Mouse (Mus musculus) embryonic facial prominence, embryonic 10.5 days (tissue): ENCODE measurements around the gene Ppp1r13b. TPM values are rescaled to one million over a fixed set of nuclear protein-coding genes. Genes with fewer than 3 reads are reported as not detected.
"Not testable (repeated sequence)": the region's sequence is repeated elsewhere in the genome, so short reads cannot be mapped to it uniquely, and the experiment has no call there.

ENCODE experiments used
- DNase-seq: peaks from one replicate; pipeline ENCODE4 v3.0.0-alpha.2; 2017; ENCODE audit warnings: low spot score
- H3K27ac ChIP-seq: fragments of 300-500 bp; sonication (generic); replicated peaks from 2 replicates; pipeline ENCODE4 v1.5.1; 2016; ENCODE audit warnings: mild to moderate bottlenecking
- H3K27me3 ChIP-seq: fragments of 300-500 bp; sonication (generic); replicated peaks from 2 replicates; pipeline ENCODE4 v1.6.1; 2016; ENCODE audit warnings: low read depth, mild to moderate bottlenecking; ENCODE audit not compliant: poor library complexity, severe bottlenecking
- H3K36me3 ChIP-seq: fragments of 300-500 bp; sonication (generic); replicated peaks from 2 replicates; pipeline ENCODE4 v1.6.1; 2016; ENCODE audit warnings: mild to moderate bottlenecking, moderate library complexity
- H3K4me1 ChIP-seq: fragments of 300-500 bp; sonication (generic); 2 replicates; pipeline ENCODE4 v1.6.1; 2016
- H3K4me3 ChIP-seq: fragments of 300-500 bp; sonication (generic); 2 replicates; pipeline ENCODE4 v1.5.1; 2016; ENCODE audit warnings: mild to moderate bottlenecking, moderate library complexity
- H3K9me3 ChIP-seq: fragments of 300-500 bp; sonication (generic); 2 replicates; pipeline ENCODE4 v1.6.1; 2016; ENCODE audit warnings: mild to moderate bottlenecking
- WGBS: fragments of 180-500 bp; shearing (Covaris S2); methylation state at CpG from one replicate; pipeline ENCODE4 v1.1.7; 2016; 5-methylcytosine and 5-hydroxymethylcytosine counted together
- polyA plus RNA-seq: library from polyadenylated mRNA; unstranded; fragments of >200 nt; fragmentation: Nextera tagmentation; extraction: Ambion mirVana; gene quantifications from 2 replicates; pipeline ENCODE4 v1.2.1, GENCODE M21; 2016

Ppp1r13b gene
- 4.1 and 5.1 TPM in 2 replicates for polyA plus RNA-seq

DNA sequence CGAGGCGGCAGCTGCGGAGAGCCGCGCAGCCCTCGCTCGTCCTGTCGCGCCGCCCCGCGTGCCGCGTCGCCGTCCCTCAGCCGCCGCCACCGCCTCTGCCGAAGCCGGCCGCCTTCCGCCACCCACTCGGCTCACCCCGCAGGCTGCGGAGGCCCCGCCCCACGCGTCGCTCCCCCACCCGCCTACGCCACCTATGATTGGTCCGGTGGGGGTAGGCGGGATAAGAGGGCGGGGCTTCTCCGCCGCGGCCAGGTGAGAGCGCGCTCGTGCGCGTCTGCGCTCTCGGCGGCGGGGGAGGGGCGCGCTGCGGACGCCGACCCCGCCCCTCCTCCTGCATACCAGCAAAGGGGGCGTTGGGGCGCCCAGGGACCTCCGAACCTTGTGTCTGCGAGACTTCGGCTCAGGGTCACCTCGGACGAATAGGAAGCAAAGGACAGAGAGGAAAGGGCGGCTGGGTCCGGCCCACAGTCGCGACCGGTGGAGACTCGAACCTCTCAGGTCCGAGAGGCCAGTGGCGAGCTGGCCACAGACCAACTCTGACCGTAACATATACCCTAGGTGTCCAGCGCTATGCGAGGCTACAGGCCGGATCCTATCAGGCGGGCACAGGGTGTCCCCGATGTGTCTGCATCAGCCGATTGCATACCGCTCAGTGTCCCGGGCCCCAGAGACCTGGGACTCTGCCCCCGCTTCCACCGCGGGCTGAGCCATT lies at the start of gene Ppp1r13b:
Gene Ppp1r13b, minus strand, starts transcription at position 141 of the 712 bp plus-strand sequence.
- H3K36me3 ChIP-seq, result no peaks in the 10 kb centered on the region
- peak; percentile 94 for DNase-seq
- H3K27me3 ChIP-seq, result peaks cover 61% of the 10 kb centered on the region
- peak within 1 kb of the TSS; percentile 82 for H3K4me3 ChIP-seq
- peak within 1 kb of the TSS; percentile 81 for H3K27ac ChIP-seq
- peaks cover 21% of the 10 kb centered on the region for H3K4me1 ChIP-seq
- H3K9me3 ChIP-seq, result no peaks in the 10 kb centered on the region
- WGBS, result under 1% methylated on average over 80 of the region's 80 CpGs

DNA sequence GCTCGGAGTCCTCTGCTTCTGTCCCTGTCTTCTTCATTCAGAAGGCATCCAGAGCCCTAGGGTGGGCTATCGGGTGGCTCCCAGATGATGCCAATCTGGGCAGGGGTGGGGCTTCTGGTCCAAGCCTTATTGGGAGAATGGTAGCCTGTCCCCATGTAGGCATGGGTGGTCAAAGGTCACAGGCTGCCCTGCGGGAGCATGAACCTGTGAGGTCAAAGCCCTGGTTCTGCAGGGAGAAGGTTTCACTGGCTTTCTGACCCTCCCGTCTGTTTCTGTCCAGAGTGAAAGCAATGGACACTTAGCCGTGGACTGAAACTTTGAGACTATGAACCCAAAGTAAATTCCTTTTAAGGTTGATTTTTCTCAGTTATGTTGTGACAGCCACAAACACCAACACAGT lies 48.3 kb upstream of the Ppp1r13b start:
- Histone ChIP-seq H3K36me3 (peaks cover 27% of the 10 kb centered on the region), H3K4me3 (no peak overlapping the region), H3K9me3 (peaks cover 5% of the 10 kb centered on the region; the same call in 1 of the 2 replicates), H3K27me3 (no peaks in the 10 kb centered on the region), H3K27ac (no peak overlapping the region), H3K4me1 (peaks cover 11% of the 10 kb centered on the region)
- no peak for DNase-seq
- 64% methylated on average over 5 of the region's 5 CpGs for WGBS

DNA sequence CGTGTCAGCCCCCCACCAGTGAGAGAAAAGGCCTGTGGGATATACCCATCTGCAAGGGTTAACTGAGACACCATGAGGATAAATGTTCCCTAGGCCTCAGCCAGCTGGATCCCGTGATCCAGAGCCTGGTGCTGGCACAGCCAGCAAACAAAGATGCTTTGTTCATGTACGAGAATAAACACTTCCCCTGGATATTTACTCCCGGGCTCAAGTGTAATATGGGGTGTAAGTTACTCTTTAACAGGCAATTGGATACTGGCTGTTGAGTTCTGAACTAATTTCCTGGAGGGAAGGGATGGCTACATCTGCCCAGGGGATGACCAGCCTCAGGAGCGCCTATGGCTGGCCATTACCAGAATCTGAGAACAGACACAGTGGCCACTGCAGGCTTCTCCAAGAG lies 43.8 kb upstream of the Ppp1r13b start:
- Histone ChIP-seq H3K4me1 (peaks cover 11% of the 10 kb centered on the region), H3K9me3 (no peaks in the 10 kb centered on the region), H3K4me3 (no peak overlapping the region), H3K36me3 (no peaks in the 10 kb centered on the region), H3K27me3 (no peaks in the 10 kb centered on the region), H3K27ac (no peak overlapping the region; the same call in 1 of the 2 replicates)
- WGBS, result 36% methylated on average over 5 of the region's 5 CpGs
- DNase-seq, result peak; percentile 29

DNA sequence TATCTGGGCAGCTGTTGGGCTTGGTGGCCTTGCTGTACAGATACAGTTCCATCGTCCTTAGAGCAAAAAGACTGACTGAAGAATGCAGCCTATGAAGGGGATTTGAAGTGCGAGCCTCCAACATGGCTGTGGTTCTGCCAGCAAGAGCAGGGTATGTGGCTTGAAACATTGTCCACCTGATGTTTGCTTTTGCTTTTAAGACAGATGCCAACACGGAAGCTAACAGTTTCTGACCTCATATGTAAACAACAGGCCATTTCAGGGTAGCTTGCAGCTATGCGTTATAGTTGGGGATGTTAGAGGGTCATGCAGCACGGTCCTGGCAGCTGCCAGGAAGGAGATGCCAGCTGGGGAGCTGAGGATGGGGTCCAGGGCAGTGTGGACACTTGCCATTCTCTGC lies 42.6 kb upstream of the Ppp1r13b start:
- H3K27ac ChIP-seq, result no peak overlapping the region
- 86% methylated on average over 5 of the region's 5 CpGs for WGBS
- DNase-seq, result no peak
- H3K36me3 ChIP-seq, result no peaks in the 10 kb centered on the region
- H3K27me3 ChIP-seq, result no peaks in the 10 kb centered on the region
- peaks cover 12% of the 10 kb centered on the region for H3K4me1 ChIP-seq
- no peaks in the 10 kb centered on the region for H3K9me3 ChIP-seq
- H3K4me3 ChIP-seq, result no peak overlapping the region

DNA sequence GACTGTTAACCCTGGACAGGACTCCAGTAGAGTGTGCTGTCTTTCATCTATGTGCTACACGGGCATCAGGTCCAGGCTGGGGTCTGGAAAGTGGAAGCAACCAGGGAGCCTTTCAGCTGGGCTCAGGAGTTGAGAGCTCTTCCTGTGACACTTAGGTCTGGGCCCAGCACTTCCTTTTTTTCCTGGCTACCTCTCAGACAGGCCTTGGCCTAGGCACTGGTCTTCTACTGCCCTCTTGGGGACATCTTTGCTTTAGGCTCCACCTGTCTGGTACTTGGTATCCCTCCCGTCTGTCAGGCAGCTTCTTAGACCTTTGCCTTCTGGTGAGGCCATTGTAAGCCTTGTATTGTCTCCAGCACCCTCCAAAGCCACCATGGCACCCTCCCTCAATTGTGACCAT lies 38.8 kb upstream of the Ppp1r13b start:
- H3K4me1 ChIP-seq, result peaks cover 31% of the 10 kb centered on the region
- no peaks in the 10 kb centered on the region for H3K27me3 ChIP-seq
- H3K9me3 ChIP-seq, result no peaks in the 10 kb centered on the region
- DNase-seq, result peak; percentile 25
- H3K36me3 ChIP-seq, result no peaks in the 10 kb centered on the region
- no peak overlapping the region for H3K4me3 ChIP-seq
- 51% methylated on average over 2 of the region's 2 CpGs for WGBS
- H3K27ac ChIP-seq, result 0 out of 2 replicates have a peak overlapping the region, but pooled peaks have one; percentile 24

DNA sequence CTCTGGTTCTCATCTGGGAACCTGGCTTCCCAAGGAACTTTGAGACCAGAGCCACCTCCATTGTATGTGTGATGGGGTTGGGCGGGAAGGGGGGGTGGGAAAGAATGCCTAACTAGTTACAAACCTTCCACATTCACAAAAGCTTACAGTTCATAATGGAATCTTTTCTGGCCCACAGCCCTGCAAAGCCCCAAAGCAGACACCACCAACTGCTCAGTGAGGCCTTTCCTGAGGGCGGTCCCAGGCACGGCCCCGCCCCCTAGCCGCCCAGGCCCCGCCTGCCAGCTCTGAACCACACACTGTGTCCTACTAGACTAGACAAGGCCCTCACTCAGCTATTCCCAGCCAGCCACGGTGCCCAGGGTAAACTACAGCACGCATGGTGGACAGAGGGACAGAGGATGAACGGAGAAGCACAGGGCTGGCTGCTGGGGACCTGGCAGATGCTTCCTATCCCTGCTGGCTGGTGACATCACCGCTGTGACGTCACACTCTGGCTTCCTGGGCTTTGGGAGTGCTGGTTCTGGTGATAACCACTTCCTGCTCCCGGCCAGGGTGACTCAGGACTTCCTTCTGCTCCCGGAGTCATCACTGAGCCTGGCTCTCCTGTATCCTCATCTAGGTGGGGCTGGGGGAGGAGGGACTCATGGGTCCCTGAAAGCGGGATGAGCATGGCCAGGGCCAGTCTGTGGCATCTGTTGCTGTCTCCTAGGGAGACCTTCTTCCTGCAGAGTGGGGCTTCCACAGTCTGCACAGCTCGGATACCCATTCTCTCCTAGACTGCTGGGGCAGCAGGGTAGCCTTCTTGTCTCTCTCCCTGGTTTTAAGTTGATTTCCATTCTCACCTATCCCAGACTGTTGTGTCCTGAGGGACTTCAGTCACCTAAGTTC lies 38.1 kb upstream of the Ppp1r13b start:
- not testable (repeated sequence) for H3K27me3 ChIP-seq, H3K36me3 ChIP-seq, H3K9me3 ChIP-seq, H3K4me3 ChIP-seq, DNase-seq
- H3K27ac ChIP-seq, result peak overlapping the region; percentile 74
- peaks cover 26% of the 10 kb centered on the region for H3K4me1 ChIP-seq
- 71% methylated on average over 14 of the region's 15 CpGs for WGBS

DNA sequence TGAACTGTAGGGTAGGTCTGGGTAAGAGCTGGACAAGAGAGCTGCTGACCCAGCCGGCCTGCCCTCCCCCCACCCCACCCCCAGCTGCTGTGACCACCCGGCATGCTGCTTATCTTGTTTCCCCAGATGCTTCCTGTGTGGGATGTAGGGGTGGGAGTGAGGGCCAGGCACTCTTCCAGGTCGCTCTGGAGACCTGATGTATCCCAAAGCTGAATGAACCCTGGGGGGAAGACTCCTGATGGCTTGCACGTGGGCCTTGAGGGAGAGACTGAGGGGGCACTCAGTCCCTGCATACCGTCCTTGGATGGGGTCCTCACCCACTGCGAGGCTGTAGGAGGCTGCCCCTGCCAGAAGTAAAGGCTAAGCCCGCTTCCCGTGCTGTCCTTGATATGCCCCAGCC lies 37.2 kb upstream of the Ppp1r13b start:
- H3K4me1 ChIP-seq, result peaks cover 33% of the 10 kb centered on the region
- peak overlapping the region; percentile 74 for H3K27ac ChIP-seq
- no peaks in the 10 kb centered on the region for H3K9me3 ChIP-seq
- no peak overlapping the region for H3K4me3 ChIP-seq
- 53% methylated on average over 8 of the region's 8 CpGs for WGBS
- no peaks in the 10 kb centered on the region for H3K36me3 ChIP-seq
- no peaks in the 10 kb centered on the region for H3K27me3 ChIP-seq
- DNase-seq, result peak; percentile 32

DNA sequence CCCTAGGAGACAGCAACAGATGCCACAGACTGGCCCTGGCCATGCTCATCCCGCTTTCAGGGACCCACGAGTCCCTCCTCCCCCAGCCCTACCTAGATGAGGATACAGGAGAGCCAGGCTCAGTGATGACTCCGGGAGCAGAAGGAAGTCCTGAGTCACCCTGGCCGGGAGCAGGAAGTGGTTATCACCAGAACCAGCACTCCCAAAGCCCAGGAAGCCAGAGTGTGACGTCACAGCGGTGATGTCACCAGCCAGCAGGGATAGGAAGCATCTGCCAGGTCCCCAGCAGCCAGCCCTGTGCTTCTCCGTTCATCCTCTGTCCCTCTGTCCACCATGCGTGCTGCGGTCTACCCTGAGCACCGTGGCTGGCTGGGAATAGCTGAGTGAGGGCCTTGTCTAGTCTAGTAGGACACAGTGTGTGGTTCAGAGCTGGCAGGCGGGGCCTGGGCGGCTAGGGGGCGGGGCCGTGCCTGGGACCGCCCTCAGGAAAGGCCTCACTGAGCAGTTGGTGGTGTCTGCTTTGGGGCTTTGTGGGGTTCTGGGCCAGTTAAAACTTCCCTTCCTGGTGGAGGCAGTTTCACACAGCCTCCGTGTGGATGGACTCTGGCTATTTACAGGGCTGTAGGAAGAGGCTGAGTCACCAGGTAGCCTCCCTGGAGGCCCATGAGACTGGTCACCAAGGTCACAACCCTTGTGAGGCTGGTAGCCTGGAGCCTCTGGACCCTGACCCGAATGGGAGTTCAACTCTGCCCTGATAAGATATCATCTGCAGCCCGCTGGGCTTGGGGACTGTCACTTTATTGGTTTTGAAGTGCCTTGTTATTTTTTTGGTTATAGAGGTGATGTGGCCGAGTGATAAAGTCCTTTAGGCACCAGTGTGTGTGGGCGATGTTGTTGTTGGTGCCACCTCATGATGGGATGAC lies 36.4 kb upstream of the Ppp1r13b start:
- not testable (repeated sequence) for DNase-seq, H3K36me3 ChIP-seq, H3K27me3 ChIP-seq, H3K9me3 ChIP-seq
- Histone ChIP-seq H3K27ac (peak overlapping the region; percentile 74), H3K4me1 (peaks cover 35% of the 10 kb centered on the region), H3K4me3 (peak overlapping the region; percentile 28)
- WGBS, result 61% methylated on average over 18 of the region's 20 CpGs

DNA sequence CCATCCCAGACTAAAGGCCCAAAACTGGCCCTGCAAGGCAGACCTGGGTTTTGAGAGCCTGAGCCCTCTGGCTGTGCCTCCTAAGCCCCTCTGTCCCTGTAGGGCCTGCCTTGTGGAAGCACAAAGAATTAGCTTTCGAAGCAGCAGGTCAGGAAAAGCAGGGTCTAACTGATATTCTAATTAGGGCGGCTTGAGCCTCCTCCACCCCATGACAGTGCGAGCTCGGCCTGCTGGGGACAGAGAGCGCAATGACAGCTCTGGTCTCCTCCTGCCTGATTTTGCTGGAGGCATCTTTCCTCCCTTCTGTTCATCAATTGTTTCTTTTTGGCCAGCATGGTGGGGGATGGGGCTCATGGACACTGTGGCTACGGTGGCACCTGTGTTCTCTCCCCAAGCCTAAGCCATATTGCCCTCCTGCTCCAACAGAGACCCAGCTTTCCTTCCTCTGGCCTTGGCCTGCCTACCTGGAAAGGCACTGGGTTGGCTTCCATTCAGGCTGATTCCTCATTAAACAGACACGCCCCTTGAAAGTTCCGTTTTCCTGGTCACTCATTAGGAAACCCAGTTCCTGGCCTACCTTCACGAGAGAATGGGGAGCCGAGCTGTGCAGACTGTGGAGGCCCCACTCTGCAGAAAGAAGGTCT lies 35.6 kb upstream of the Ppp1r13b start:
- H3K27me3 ChIP-seq, result no peaks in the 10 kb centered on the region
- peak overlapping the region; percentile 28 for H3K4me3 ChIP-seq
- no peak for DNase-seq
- no peaks in the 10 kb centered on the region for H3K36me3 ChIP-seq
- H3K9me3 ChIP-seq, result no peaks in the 10 kb centered on the region
- H3K27ac ChIP-seq, result peak overlapping the region; percentile 63
- H3K4me1 ChIP-seq, result peaks cover 43% of the 10 kb centered on the region
- 61% methylated on average over 10 of the region's 10 CpGs for WGBS

DNA sequence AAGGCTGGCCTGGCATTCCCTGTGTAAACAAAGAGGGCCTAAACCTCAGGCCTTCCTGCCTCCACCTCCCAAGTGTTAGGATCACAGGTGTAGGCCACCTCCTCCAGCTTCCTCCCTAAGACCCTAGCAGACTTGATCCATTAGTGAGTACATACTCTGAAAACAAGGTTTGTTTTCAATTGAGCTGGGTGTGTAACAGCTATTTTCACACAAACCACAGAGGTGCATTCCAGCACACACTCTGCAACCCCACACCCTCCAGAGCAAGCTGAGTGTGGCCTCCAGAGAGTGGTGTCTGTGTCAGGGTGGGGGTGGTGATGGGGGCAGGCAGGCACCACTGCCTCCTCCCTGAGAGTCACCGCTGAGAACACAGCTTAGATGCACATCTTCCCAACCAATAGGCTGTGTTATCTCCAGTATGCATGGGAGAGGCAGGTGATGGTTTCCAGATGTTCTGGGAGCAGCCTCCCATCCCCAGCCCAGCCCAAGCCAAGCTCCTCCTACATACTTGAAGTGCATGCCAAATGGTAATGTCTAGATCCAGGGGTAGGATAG lies 30.8 kb upstream of the Ppp1r13b start:
- Histone ChIP-seq H3K27me3 (no peaks in the 10 kb centered on the region), H3K36me3 (no peaks in the 10 kb centered on the region), H3K9me3 (no peaks in the 10 kb centered on the region), H3K4me1 (peaks cover 60% of the 10 kb centered on the region), H3K27ac (peak overlapping the region; percentile 82), H3K4me3 (no peak overlapping the region)
- 30% methylated on average over 1 of the region's 1 CpGs for WGBS
- DNase-seq, result peak; percentile 74

DNA sequence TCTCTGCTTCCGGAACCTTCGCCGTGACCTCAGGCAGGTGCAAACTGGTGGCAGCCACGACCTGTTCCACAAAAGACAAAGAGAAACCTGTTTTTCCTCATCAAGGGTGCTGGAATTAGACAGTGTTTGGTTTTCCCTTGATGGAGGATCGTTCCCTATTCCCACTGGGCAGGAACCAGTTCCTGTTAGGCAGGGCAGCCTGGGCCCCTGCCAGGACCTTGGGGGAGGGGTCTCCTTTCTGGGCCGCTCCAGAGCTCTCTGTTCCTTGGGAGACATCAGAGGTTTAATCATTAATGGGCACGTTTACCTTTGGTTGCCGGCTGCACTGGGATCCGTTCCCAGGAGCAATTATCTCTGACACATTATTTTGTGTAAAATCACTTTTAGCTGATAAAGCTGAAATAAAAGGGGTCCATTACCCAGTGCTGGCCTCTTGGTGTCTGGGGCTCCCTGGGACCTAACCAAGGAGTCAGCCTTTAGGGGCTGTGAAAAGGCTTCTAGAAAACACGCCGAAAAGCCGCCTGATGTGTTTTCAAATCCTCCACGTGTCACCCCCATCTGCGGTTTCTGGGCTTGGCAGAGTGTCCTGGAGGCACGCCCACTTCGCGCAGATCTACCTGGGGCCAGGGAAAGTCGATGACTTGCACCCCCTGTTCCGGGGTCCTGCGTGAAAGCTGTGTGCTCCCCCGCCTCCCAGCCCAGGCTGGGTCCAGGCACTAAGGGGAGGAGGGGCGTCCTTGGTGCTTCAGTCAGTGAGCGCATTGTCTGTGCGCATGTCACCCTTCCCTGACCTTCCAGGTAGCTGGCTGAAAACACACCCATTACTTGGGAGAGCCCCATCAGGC lies 29.0 kb upstream of the Ppp1r13b start:
- WGBS, result 41% methylated on average over 24 of the region's 24 CpGs
- H3K27me3 ChIP-seq, result no peaks in the 10 kb centered on the region
- H3K36me3 ChIP-seq, result no peaks in the 10 kb centered on the region
- no peak for DNase-seq
- no peaks in the 10 kb centered on the region for H3K9me3 ChIP-seq
- H3K4me1 ChIP-seq, result peaks cover 68% of the 10 kb centered on the region
- no peak overlapping the region for H3K4me3 ChIP-seq
- peak overlapping the region; percentile 82 for H3K27ac ChIP-seq
